Mouse (Mus musculus) Patski (cell line): Measurements from ENCODE around the gene 2700049A03Rik. TPM values are rescaled to one million over a fixed set of nuclear protein-coding genes. Genes with fewer than 3 reads are reported as not detected.
A peak's percentile ranks its signal among the peaks of the same experiment; 100 is the strongest.

Source experiments
- ATAC-seq: fragments of 100-300 bp; one replicate; pipeline ENCODE4 v1.8.0; 2021
- CTCF ChIA-PET: fragments of 350-600 bp; sonication (Branson Sonifier 250); formaldehyde crosslinking; loops from one replicate; lab custom pipeline; 2022; ENCODE audit warnings: inconsistent platforms; lab: Charles Lee
- POLR2A ChIA-PET: fragments of 350-600 bp; sonication (Branson Sonifier 250); formaldehyde crosslinking; loops from one replicate; lab custom pipeline; 2022; ENCODE audit warnings: antibody characterized with exemption, inconsistent platforms; lab: Charles Lee
- DNase-seq: peaks from one replicate; pipeline ENCODE4 v3.0.0-alpha.2; 2011; ENCODE audit warnings: low read depth, low spot score
- H3K27me3 ChIP-seq: fragments of 371-371 bp; one replicate; pipeline ENCODE4 v1.5.1; 2021
- CTCF ChIP-seq: fragments of 100-300 bp; IDR thresholded peaks from one replicate; pipeline ENCODE4 v1.5.1; 2021
- in situ Hi-C: fragments of 300-500 bp; cut with MboI; formaldehyde crosslinking; loops from 3 replicates; pipeline ENCODE4 v1.11.1; 2018; ENCODE audit warnings: low pct_unique_long_range_greater_than_20kb, mixed read lengths
- polyA plus RNA-seq: library from polyadenylated mRNA; unstranded; gene quantifications from one replicate; pipeline ENCODE4 v1.2.3, GENCODE M21; 2021

The 2700049A03Rik gene
- polyA plus RNA-seq, 1 experiment from 2014 or later: 7.5 TPM

- CTCF ChIA-PET: interaction anchor here (1.5 to 3.1 kb wide), 2 partner anchors 11 to 89 kb away, joined by 3 to 9 read pairs; no protein-coding TSS in a partner anchor
- in situ Hi-C loops: no loop called here
- H3K27me3 ChIP-seq: no peaks in the 10 kb centered on the region
- no peak for DNase-seq
- TF ChIP-seq CTCF: no peak
- POLR2A ChIA-PET: no interaction called here
- ATAC-seq: peak; percentile 48
Observed at GRCm38 (mm10) chr12:71136974-71137491, 385 bp downstream of the 2700049A03Rik start.

DNA sequence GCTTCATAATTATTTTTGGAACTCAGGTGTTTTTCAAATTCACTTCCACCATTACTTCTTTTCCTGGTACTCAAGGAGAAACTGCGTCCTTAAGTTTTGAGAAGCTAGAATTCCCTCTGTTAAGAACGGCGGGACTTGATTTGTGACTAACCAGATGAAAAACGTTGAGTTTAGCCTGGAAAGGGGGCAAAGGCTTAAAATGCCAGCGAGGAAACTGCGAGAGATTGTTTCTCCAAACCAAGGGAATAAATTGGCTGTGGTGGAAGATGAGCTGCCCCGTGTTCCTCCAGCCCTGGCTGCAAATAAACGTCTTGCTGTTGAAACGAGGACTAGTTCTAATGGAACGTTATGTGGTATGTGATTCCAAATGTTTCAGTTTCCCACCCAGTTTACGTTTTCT, 1.0 kb downstream of the 2700049A03Rik start:
- DNase-seq: no peak
- ChIA-PET CTCF (interaction anchor here (3.1 kb wide), 1 partner anchor 10 kb away, joined by 9 read pairs; no protein-coding TSS in a partner anchor), POLR2A (no interaction called here)
- no peak for ATAC-seq
- no peaks in the 10 kb centered on the region for H3K27me3 ChIP-seq
- no peak for TF ChIP-seq CTCF
- in situ Hi-C loops: no loop called here

GRCm38 (mm10) chr12:71139258-71139828, 2.7 kb downstream of the 2700049A03Rik start:
- ATAC-seq (no peak), DNase-seq (no peak)
- ChIA-PET CTCF (interaction anchor here (1.0 to 1.1 kb wide), 2 partner anchors 8 to 11 kb away, joined by 3 to 5 read pairs; no protein-coding TSS in a partner anchor), POLR2A (no interaction called here)
- in situ Hi-C loops: no loop called here
- peak; percentile 62 for TF ChIP-seq CTCF
- no peaks in the 10 kb centered on the region for H3K27me3 ChIP-seq

DNA sequence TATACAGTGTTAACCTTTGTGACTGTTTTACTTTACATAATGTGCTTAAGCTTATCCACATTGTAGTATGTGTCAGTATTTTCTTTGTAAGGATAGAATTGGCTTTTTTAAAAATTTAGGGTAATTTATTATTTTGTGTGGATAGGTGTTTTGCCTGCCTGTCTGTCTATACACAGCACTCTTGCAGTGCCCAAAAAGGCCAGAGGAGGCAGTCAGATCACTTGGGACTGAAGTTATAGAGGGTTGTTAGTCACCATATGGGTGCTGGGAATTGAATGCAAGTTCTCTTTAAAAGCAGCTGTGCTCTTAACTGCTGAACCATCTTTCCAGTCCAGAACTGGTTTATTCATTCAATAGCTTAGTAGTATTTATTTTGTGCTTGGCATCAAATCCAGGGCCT, 4.5 kb downstream of the 2700049A03Rik start:
- DNase-seq: no peak
- H3K27me3 ChIP-seq: no peaks in the 10 kb centered on the region
- ChIA-PET POLR2A (interaction anchor here (0.5 kb wide), 1 partner anchor 172 kb away, joined by 3 read pairs; no protein-coding TSS in a partner anchor), CTCF (no interaction called here)
- no peak for ATAC-seq
- in situ Hi-C loops: no loop called here
- TF ChIP-seq CTCF: peak; percentile 41

- H3K27me3 ChIP-seq: no peaks in the 10 kb centered on the region
- ChIA-PET POLR2A (interaction anchor here (0.6 kb wide), 1 partner anchor 194 kb away, joined by 3 read pairs; no protein-coding TSS in a partner anchor), CTCF (interaction anchor here (0.6 to 2.3 kb wide), 6 partner anchors 9 to 201 kb away, joined by 3 to 15 read pairs (median 4); partner anchors contain the start of genes 2700049A03Rik, Arid4a and Timm9)
- DNase-seq: no peak
- no peak for ATAC-seq
- in situ Hi-C loops: no loop called here
- peak; percentile 79 for TF ChIP-seq CTCF
Observed at GRCm38 (mm10) chr12:71147641-71148040, 11.0 kb downstream of the 2700049A03Rik start.

- no peaks in the 10 kb centered on the region for H3K27me3 ChIP-seq
- CTCF ChIA-PET: interaction anchor here (2.0 to 2.3 kb wide), 2 partner anchors 8 to 12 kb away, joined by 9 to 15 read pairs; partner anchors contain the start of genes 2700049A03Rik and Timm9
- POLR2A ChIA-PET: no interaction called here
- no peak for DNase-seq
- no peak for TF ChIP-seq CTCF
- in situ Hi-C loops: no loop called here
- no peak for ATAC-seq
Observed at GRCm38 (mm10) chr12:71148801-71149200, 12.2 kb downstream of the 2700049A03Rik start.

DNA sequence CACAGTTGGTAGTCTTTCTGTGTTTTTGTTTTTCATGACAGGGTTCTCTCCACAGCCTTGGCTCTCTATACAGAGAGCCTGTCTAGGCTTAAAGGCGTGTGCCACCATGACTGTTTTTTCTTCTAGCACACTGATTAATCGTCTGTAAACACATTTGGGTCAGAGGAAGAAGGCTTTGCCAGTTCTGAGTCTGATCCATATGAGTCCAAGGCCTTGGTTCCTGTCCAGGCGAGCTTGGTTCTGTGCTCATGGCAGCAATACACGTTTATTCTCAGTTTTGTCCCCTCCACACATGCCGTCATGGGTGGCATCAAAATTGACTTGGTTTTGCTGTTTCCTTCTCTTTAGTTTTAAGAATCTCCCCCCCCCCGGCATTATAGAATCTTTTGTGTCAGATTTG, 12.8 kb downstream of the 2700049A03Rik start:
- ChIA-PET CTCF (no interaction called here), POLR2A (no interaction called here)
- H3K27me3 ChIP-seq: no peaks in the 10 kb centered on the region
- in situ Hi-C loops: no loop called here
- ATAC-seq: no peak
- DNase-seq: no peak
- TF ChIP-seq CTCF: no peak

- DNase-seq (no peak), ATAC-seq (no peak)
- in situ Hi-C loops: no loop called here
- H3K27me3 ChIP-seq: no peaks in the 10 kb centered on the region
- ChIA-PET CTCF (interaction anchor here (1.2 kb wide), 1 partner anchor 11 kb away, joined by 5 read pairs; no protein-coding TSS in a partner anchor), POLR2A (interaction anchor here (0.6 kb wide), 1 partner anchor 554 kb away, joined by 3 read pairs; no protein-coding TSS in a partner anchor)
- no peak for TF ChIP-seq CTCF
Observed at GRCm38 (mm10) chr12:71150167-71150566, 13.5 kb downstream of the 2700049A03Rik start.

DNA sequence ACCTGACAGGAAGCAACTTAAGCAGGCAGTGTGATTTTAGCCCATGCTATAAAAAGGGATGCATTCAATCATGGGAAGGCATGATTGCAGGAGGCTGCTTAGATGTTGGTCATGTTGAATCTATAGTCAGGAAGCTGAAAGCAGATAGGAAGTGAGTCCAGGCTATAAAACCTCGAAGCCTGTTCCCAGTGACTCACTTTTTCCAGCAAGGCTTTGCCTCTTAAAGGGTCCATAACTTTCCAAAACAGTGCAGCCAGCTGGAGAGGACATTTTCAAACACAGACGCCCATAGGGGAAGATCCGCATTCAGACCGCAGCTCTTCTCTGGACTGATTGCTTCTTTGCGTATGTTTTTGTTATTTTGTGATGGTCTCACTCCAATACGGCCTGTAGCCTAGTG, 18.3 kb downstream of the 2700049A03Rik start:
- CTCF ChIA-PET: interaction anchor here (0.7 kb wide), 1 partner anchor 21 kb away, joined by 3 read pairs; no protein-coding TSS in a partner anchor
- in situ Hi-C loops: no loop called here
- POLR2A ChIA-PET: no interaction called here

GRCm38 (mm10) chr12:71157974-71158373, 21.3 kb downstream of the 2700049A03Rik start:
- DNase-seq (no peak), ATAC-seq (no peak)
- in situ Hi-C loops: no loop called here
- H3K27me3 ChIP-seq: no peaks in the 10 kb centered on the region
- no peak for TF ChIP-seq CTCF
- CTCF ChIA-PET: interaction anchor here (2.0 kb wide), 1 partner anchor 10 kb away, joined by 15 read pairs; no protein-coding TSS in a partner anchor
- POLR2A ChIA-PET: no interaction called here

More for the DNA sequence above, 18.3 kb downstream of the 2700049A03Rik start:
- ATAC-seq (no peak), DNase-seq (no peak)
- H3K27me3 ChIP-seq: no peaks in the 10 kb centered on the region
- TF ChIP-seq CTCF: no peak

DNA sequence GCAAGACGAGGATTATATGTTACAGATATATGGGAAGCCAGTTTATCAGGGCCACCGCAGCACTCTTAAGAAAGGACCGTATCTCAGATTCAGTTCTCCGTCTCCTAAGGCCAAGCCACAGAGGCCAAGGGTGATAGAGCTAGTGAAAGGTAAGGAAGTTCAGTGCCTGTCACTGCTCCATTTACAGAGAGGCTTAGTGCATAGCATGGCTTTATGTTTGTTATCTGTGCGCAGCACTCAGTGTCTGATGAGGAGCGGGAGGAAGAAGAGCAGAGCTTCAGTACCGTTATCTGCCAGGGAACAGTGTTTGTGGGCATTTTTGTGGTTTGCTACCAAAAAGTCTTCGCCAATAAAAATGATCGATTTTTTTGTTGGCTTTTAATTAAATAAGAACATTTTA, 27.8 kb downstream of the 2700049A03Rik start:
- POLR2A ChIA-PET: no interaction called here
- DNase-seq: no peak
- no peaks in the 10 kb centered on the region for H3K27me3 ChIP-seq
- no peak for ATAC-seq
- in situ Hi-C loops: no loop called here
- TF ChIP-seq CTCF: no peak
- CTCF ChIA-PET: no interaction called here
